Mouse (Mus musculus): ENCODE results near the gene Lamb3.

GRCm38 (mm10) chr1:193255488-193256288 is 48.2 kb downstream of the Lamb3 start:
- TF ChIP-seq GATA1 (IDR thresholded peaks at IDR 0.05; ENCODE audit: low read length) (no peak), TAL1 (IDR thresholded peaks at IDR 0.05; ENCODE audit: low read length) (no peak)

All from erythroblast, embryonic 14.5 days (primary cell).